Mouse (Mus musculus) testis, adult 2 months (tissue): ENCODE data around the gene Bdkrb2.

Source experiments
- CTCF ChIP-seq: fragments of 200-500 bp; IDR thresholded peaks from 2 replicates; pipeline ENCODE4 v1.5.1; 2012; ENCODE audit warnings: low read depth, mild to moderate bottlenecking, inconsistent platforms, low read length, moderate library complexity; ENCODE audit not compliant: control insufficient read depth, insufficient read depth, insufficient replicate concordance
- POLR2A ChIP-seq: fragments of 200-500 bp; IDR thresholded peaks from 2 replicates; pipeline ENCODE4 v1.6.1; 2012; ENCODE audit warnings: low read depth, mild to moderate bottlenecking, inconsistent platforms, low read length, moderate library complexity; ENCODE audit not compliant: control insufficient read depth

DNA sequence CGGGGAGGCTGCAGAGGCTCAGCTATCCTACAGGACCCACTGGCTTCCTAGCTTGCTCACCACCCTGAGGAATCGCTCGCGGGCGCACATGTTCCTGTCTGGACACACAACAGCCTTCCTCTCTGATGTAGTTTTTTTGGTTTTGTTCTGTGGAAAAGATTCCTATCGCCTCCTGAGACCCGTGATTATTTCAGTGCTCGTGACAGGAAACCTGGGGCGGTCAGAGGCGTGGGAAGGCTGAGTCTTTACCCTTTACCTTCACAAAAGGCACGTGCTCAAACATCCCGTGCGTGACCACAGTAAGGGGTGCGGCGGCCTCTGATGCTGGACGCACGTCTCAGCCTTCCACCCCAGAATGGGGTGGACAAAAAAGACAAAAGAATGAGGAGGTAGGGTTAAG lies 17.5 kb downstream of the Bdkrb2 start:
- TF ChIP-seq POLR2A, result no peak
- no peak for TF ChIP-seq CTCF
